20 mouse cellular contexts compared by ENCODE assay signal in the genomic region with DNA sequence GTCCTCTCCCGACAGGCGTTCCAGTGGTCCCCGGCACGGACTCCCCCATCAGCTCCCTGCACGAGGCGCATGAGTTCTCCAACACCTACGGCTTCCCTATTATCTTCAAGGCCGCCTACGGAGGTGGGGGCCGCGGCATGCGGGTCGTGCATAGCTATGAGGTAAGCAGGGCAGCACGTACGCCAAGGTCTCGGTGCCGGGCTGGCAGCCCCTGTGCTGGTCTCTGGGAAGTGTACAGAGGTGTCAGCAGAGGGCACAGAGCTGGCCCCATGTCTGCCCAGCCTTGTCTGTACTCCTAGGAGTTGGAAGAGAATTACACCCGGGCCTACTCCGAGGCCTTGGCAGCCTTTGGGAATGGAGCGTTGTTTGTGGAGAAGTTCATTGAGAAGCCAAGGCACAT. TPM values are rescaled to one million over a fixed set of nuclear protein-coding genes. Genes with fewer than 3 reads are reported as not detected.
DNase-seq lines count a peak whose midpoint lies in the region; TF ChIP-seq lines count a peak whose summit lies in the region.
"Had no signal": no experiment of that assay in that cellular context is flagged by ENCODE, and none has a peak within 500 bp of the region (broad histone marks: within the 10 kb centered on the region; RNA-seq: fewer than 3 reads in every experiment).

No protein-coding gene starts in this region.

- TF ChIP-seq CTCF in E14TG2a.4 (conservative IDR thresholded peaks at IDR 0.05; ENCODE audit: low read length) = no peak

- H3K4me3 ChIP-seq in E14TG2a.4 (replicated peaks; ENCODE audit: low read length) = peak overlapping the region; percentile 57; the same call in 1 of the 2 replicates

- 0 out of 2 replicates have a peak, but pooled peaks cover 2% of the 10 kb centered on the region for H3K9me3 ChIP-seq in E14TG2a.4 (ENCODE audit: low read length)
- H3K9me3 ChIP-seq: G1E had no signal

- intact Hi-C loops in heart, postnatal 25 days (cut with DNase I) = no loop called here

- peaks cover 34% of the 10 kb centered on the region for H3K27me3 ChIP-seq in E14TG2a.4 (ENCODE audit: insufficient read depth, low read length)
- H3K27me3 ChIP-seq: CH12.LX, Patski had no signal

- H3K4me1 ChIP-seq in E14TG2a.4 (replicated peaks; ENCODE audit: low read depth, low read length) = peaks cover 32% of the 10 kb centered on the region

- DNase-seq in heart, adult 11 months = peak; percentile 86
- no peak for DNase-seq in heart, postnatal 25 days (ENCODE audit: low spot score)
- DNase-seq in testis, postnatal 10 days (ENCODE audit: low spot score) = peak; percentile 45
- DNase-seq in testis, postnatal 14 days (ENCODE audit: low spot score) = no peak
- DNase-seq in kidney, postnatal 14 days = no peak
- DNase-seq: adrenal gland, adult 2 months; adrenal gland, adult 8-10 months; adrenal gland, postnatal 10 days; adrenal gland, postnatal 14 days; adrenal gland, postnatal 25 days; adrenal gland, postnatal 36 days; B cell, adult 2 months; cerebellum, adult 11 months; cerebellum, adult 11-12 months; cerebellum, adult 18-20 months; cerebellum, adult 2 months had no signal

- peaks cover 3% of the 10 kb centered on the region for H3K36me3 ChIP-seq in E14TG2a.4 (ENCODE audit: insufficient read depth, low read length)
- H3K36me3 ChIP-seq: G1E had no signal

RNA-seq across cellular contexts. Expression of gene Lrfn4, which starts 13.0 kb away (rescaled TPM):
- 10 to 100 TPM in 1 of 2 experiments, 1 to 10 TPM in 1; 9.5 to 10.5 TPM for total RNA-seq in heart, postnatal 25 days (2021)

RNA-seq across cellular contexts. Expression of gene Rce1, which starts 23.0 kb away (rescaled TPM):
- total RNA-seq in heart, postnatal 25 days (2021) = 10 to 100 TPM; 10.9 to 11.1 TPM

Comparison
In these comparisons a context has a peak if more than half of its experiments do, and no peak if none do; other contexts are left out.
1. DNase-seq: peak in heart, adult 11 months (single experiment) and testis, postnatal 10 days (single experiment); none in heart, postnatal 25 days (single experiment), testis, postnatal 14 days (single experiment) and kidney, postnatal 14 days (single experiment).